Mouse (Mus musculus) pancreas, adult 10 weeks (tissue): ENCODE measurements around the gene Rps19bp1. TPM values are rescaled to one million over a fixed set of nuclear protein-coding genes. Genes with fewer than 3 reads are reported as not detected.

ENCODE experiments used
- polyA plus RNA-seq: library from polyadenylated mRNA; stranded (reverse); fragments of 350-450 nt; fragmentation: Illumina TruSeq; extraction: RNeasy Lipid Tissue Mini Kit (QIAGEN cat#74804); gene quantifications from one replicate; pipeline ENCODE4 v1.2.3, GENCODE M21; 2015; ENCODE audit warnings: low read depth, low replicate concordance; ENCODE audit not compliant: insufficient read depth

Rps19bp1 gene
- 9.9 TPM for polyA plus RNA-seq

DNA sequence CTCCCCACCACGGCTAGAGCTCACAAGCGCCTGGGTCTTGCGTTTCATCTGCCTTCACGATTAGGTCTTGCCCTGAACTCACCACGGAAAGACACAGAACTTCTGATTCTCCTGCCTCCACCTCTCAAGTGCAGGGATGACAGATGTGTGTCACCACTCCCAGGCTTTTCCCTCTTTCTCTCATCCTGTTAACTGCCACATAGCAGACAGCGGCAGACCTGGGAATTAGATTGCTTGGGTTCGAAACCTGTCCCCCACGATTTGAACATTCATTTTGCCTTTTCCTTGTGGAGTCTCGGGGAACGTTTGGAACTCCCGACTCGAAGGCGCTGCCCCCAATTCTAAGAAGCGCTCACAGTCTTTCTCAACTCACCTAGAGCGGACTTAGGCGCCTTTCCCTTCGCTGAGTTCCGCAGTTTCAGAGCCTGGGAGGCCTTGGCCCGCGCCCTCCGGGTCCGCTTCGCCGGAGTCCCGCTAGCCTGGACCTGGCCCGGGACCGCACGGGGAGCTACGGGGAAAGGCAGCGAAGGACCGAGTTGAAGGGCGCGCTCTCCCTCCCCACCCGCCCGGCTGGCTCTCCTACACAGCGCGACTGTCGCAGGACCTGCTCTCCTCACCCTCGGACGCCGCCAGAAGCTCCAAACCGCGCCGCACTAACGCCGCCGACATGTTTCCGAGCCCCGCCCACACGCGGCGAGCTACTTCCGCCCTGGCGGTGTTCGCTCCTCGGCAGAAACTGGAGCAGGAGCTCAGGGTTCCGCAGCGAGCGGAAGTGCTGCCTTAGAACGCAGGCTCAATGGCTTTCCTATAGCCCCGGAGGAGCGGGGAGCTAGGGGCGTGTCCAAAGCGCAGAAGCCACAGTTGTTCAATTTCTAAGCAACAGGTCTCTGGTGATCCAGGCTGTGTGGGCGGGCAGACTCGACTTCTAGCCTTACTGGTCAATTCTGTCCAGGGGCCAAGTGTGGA, at the start of gene Rps19bp1:
TSS of gene Rps19bp1 (minus strand) at position 706 of the 966 bp plus-strand sequence.

GRCm38 (mm10) chr15:80286851-80287415, 22.8 kb upstream of the Rps19bp1 start, which contains the start of gene Cacna1i:
TSS of gene Cacna1i (plus strand) at chr15:80287238.

DNA sequence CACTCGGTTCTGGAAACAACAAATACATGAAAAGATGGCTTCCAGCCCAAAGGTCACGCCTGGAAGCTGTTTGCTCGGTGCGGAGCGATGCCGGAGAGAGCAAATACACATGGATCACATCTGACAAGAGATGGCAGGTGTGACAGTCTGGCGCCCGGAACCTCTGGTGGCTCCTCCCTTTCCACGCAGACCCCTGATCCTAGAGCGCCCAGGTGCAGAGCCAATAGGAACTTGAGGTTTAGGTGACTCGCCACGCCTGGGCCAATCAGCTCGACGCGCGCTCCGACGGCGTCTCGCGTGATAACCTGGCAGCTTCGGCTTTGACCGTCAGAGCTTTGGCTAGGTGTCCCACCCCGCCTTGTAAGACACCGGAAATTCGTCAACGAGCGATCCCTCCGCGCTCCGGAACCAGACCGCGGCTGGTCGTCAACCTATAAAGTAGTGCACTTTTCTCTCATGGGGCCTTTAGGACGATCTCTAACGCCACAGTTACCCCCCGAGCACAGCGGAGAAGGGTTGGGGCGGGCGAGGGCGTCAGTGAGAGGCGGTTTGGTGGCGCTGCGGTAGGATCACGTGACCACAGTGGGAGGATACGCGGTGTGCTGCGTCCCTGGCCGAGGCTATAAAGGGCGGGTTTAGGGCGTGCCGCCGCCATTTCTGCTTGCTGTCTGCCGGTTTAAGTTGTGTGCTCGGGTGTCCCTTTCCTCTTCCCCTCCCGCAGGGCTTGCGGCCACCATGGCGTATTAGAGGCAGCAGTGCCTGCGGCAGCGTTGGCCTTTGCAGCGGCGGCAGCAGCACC, 9.1 kb downstream of the Rps19bp1 start, which contains the start of gene Atf4:
TSS of gene Atf4 (plus strand) at position 338 of the 799 bp plus-strand sequence.

DNA sequence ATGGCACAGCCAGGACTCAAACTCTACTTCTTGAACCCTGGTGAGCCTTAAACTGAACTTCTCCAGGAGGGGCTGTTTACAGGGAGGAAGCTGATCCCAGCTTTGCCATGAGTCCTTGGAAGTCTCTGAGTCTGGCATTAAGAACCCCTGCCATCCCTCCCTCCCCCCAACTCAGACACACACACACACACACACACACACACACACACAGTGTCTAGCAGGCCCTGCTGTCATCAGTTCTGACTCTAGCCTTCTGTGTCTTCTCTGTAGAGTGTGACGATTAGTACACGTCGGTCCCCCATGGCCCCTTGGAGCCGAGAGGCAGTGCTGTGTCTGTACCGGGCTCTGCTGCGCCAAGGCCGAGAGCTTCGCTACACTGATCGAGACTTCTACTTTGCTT, 28.6 kb downstream of the Rps19bp1 start, which contains the start of gene AC140267.1:
TSS of gene AC140267.1 (plus strand) at position 301 of the 400 bp plus-strand sequence.

DNA sequence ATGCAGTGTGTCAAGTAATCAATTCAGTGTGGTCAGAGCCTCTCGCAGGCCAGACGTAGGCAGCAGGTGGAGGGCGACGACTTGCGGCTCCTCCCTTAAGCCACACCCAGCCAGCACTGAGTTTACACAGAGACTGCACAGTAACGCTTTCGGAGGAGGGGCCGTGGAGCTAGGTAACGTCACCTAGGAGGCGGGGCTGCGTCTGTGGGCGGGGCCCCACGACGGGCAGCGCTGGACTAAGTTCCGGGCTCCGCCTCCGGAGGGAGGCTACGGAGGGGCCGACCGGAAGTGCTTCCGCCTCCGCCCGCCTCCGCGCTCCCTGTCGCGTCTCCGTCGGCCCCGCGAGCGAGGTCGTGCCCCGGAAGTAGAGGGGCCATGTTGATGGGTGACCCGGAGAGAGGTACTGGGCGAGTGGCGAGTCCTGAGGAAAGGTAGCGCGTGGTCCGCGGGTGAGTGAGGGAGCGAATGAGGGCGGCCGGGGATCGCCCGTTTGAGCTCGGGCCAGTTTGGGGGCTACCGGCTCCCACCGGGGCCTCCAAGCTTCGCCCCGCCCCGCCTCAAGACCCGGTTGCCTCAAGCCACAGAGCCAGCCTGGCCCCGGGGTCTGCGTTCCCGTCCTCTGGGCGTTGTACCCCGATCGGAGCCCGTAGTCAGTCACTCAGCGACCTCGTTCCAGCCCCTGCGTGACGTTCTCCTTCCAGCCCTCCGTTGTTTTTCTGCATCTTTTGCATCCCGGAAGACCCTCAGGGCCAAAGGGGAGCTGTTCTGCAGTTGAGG, 30.2 kb downstream of the Rps19bp1 start, which contains the start of gene Mief1:
TSS of gene Mief1 (plus strand) at position 286 of the 777 bp plus-strand sequence.

Other genes with a start within 250 kb of the Rps19bp1 start
- gene Pdgfb, start 249.3 kb downstream of the Rps19bp1 start, polyA plus RNA-seq, result 17.0 TPM
- gene Syngr1, start 173.0 kb downstream of the Rps19bp1 start, polyA plus RNA-seq, result 4.1 TPM
- 312 TPM for gene Rpl3, start 172.4 kb downstream of the Rps19bp1 start, polyA plus RNA-seq
- 5.2 TPM for gene Tab1, start 131.2 kb downstream of the Rps19bp1 start, polyA plus RNA-seq
- 2.8 TPM for gene Mgat3, start 90.6 kb downstream of the Rps19bp1 start, polyA plus RNA-seq
- gene Mief1, start 30.3 kb downstream of the Rps19bp1 start, polyA plus RNA-seq, result 4.0 TPM
- not detected for gene AC140267.1, start 28.5 kb downstream of the Rps19bp1 start, polyA plus RNA-seq
- 91.7 TPM for gene Atf4, start 9.1 kb downstream of the Rps19bp1 start, polyA plus RNA-seq
- 0.18 TPM for gene Cacna1i, start 22.9 kb upstream of the Rps19bp1 start, polyA plus RNA-seq